Mouse (Mus musculus) lung, postnatal 0 days (tissue): ENCODE results near the gene Vac14.

Experiments used
- CTCF ChIP-seq: IDR thresholded peaks from 2 replicates; pipeline ENCODE4 v1.5.1; 2016; ENCODE audit warnings: antibody characterized with exemption, mild to moderate bottlenecking
- EP300 ChIP-seq: IDR thresholded peaks from 2 replicates; pipeline ENCODE4 v1.6.1; 2016; ENCODE audit warnings: antibody characterized with exemption, mild to moderate bottlenecking, control low read depth

- no peak for TF ChIP-seq CTCF
- no peak for TF ChIP-seq EP300
Measured at GRCm38 (mm10) chr8:110724493-110724892, 106.1 kb downstream of the Vac14 start.
